Mouse (Mus musculus) lung, adult 2 months (tissue): ENCODE data around the gene B4galnt3.

Experiments
- CTCF ChIP-seq: fragments of 200-500 bp; IDR thresholded peaks from 2 replicates; pipeline ENCODE4 v1.5.1; 2011; ENCODE audit warnings: mild to moderate bottlenecking, low read length, control low read depth; ENCODE audit not compliant: insufficient read depth
- POLR2A ChIP-seq: fragments of 200-500 bp; IDR thresholded peaks from 2 replicates; pipeline ENCODE4 v1.6.1; 2011; ENCODE audit warnings: low read depth, mild to moderate bottlenecking, control low read depth, low read length, borderline replicate concordance; ENCODE audit errors: extremely low read depth

DNA sequence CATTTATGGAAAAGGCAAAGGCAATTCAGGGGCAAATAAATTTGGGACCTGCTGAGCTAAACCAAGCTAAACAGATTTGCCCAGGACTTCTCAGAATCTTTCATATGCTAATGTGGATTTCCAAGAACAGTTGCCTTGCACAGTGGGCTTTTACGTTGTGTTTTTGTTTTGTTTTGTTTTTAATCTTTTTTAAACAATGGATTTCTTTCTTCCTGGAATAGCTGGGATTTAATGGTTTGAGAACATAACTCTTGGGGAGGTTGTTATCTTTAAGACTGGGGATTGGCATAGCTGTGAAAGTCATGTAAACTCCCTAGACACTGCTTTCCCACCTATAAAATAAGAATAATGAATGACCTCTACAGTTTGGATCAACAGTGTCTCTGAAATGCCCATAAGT lies 63.9 kb downstream of the B4galnt3 start:
- TF ChIP-seq POLR2A (no peak), CTCF (no peak)
